Mouse (Mus musculus) G1E (cell line): ENCODE measurements around the gene Ube2k.

ENCODE experiments used
- CTCF ChIP-seq: IDR thresholded peaks from 2 replicates; pipeline ENCODE4 v1.5.1; 2012; ENCODE audit warnings: low read depth, low read length, inconsistent platforms, mixed read lengths
- GATA2 ChIP-seq: IDR thresholded peaks from 2 replicates; pipeline ENCODE4 v1.6.1; 2012; ENCODE audit warnings: low read depth, low read length, inconsistent platforms, borderline replicate concordance
- TAL1 ChIP-seq: conservative IDR thresholded peaks from 2 replicates; pipeline ENCODE4 v1.6.1; 2012; ENCODE audit warnings: low read depth, low read length, inconsistent platforms, mixed read lengths

DNA sequence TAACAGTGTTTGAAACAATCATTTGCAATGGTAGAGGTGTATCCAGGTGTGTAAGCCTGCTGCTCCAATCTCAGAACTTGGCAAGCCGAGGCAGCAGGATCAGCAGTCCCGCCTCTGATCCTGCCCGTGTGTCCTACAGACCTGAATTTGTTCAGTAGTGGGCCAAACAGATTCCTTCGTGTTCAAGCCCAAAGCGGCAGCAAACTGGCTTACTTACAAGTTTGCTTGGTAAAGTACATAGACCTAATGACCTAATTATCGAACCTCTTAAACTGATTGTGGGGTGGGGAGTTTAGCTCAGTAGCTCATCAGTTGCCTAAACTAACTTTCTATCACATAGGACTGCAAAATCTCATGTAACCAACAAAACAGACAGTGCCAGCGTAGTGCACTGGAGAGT, 62.6 kb downstream of the Ube2k start:
- no peak for TF ChIP-seq CTCF
- TF ChIP-seq GATA2 = no peak
- TF ChIP-seq TAL1 = no peak
